Mouse (Mus musculus) bone marrow, adult 2 months (tissue): ENCODE measurements around the gene Ccser1.

Experiments
- CTCF ChIP-seq: fragments of 200-500 bp; IDR thresholded peaks from 2 replicates; pipeline ENCODE4 v1.5.1; 2011; ENCODE audit warnings: low read length, control low read depth; ENCODE audit not compliant: control insufficient read depth, insufficient read depth
- POLR2A ChIP-seq: fragments of 200-500 bp; IDR thresholded peaks from 2 replicates; pipeline ENCODE4 v1.6.1; 2011; ENCODE audit warnings: low read depth, mild to moderate bottlenecking, control low read depth, low read length, borderline replicate concordance; ENCODE audit not compliant: control insufficient read depth

GRCm38 (mm10) chr6:61382991-61383390 lies 202.9 kb downstream of the Ccser1 start:
- TF ChIP-seq CTCF (no peak), POLR2A (no peak)
